Comparison of ENCODE assay signal across 39 mouse cellular contexts in genomic region chr4:59908785-59909184, GRCm38 (mm10). TPM values are rescaled to one million over a fixed set of nuclear protein-coding genes. Genes with fewer than 3 reads are reported as not detected.
"Had no signal": no experiment of that assay in that cellular context is flagged by ENCODE, and none has a peak within 500 bp of the region (broad histone marks: within the 10 kb centered on the region; RNA-seq: fewer than 3 reads in every experiment).

No protein-coding gene starts in this region.

- H3K9me3 ChIP-seq: heart, embryonic 10.5 days; heart, embryonic 12.5 days; hindbrain, embryonic 10.5 days; hindbrain, embryonic 12.5 days; intestine, embryonic 15.5 days; kidney, embryonic 15.5 days; limb, embryonic 13.5 days; limb, embryonic 15.5 days; liver, embryonic 12.5 days had no signal

- H3K27me3 ChIP-seq: limb, embryonic 15.5 days had no signal

- H3K4me1 ChIP-seq: hindbrain, embryonic 12.5 days; intestine, embryonic 15.5 days; limb, embryonic 13.5 days; limb, embryonic 15.5 days; liver, embryonic 12.5 days had no signal

- H3K4me2 ChIP-seq: heart, embryonic 12.5 days; hindbrain, embryonic 12.5 days; hindbrain, embryonic 14.5 days; intestine, embryonic 15.5 days; kidney, embryonic 15.5 days; limb, embryonic 13.5 days; limb, embryonic 15.5 days; liver, embryonic 12.5 days had no signal

- H3K4me3 ChIP-seq: gastrocnemius, adult 2 months; heart, embryonic 10.5 days; heart, embryonic 12.5 days; hindbrain, embryonic 10.5 days; hindbrain, embryonic 12.5 days; intestine, embryonic 15.5 days; kidney, embryonic 15.5 days; layer of hippocampus, adult 2 months; limb, embryonic 13.5 days; limb, embryonic 15.5 days; liver, embryonic 12.5 days had no signal

- DNase-seq: gastrocnemius, adult 2 months; gastrocnemius, postnatal 10 days; gastrocnemius, postnatal 25 days; heart, adult 18-20 months; heart, postnatal 10 days; heart, postnatal 4 days; layer of hippocampus, adult 9-11 months; layer of hippocampus, postnatal 36 days; left cerebral cortex, postnatal 4 days had no signal

- H3K27ac ChIP-seq: gastrocnemius, adult 2 months; hindbrain, embryonic 10.5 days; hindbrain, embryonic 12.5 days; hindbrain, embryonic 14.5 days; intestine, embryonic 15.5 days; kidney, embryonic 15.5 days; kidney, postnatal 0 days; layer of hippocampus, adult 2 months; limb, embryonic 13.5 days; limb, embryonic 15.5 days; liver, embryonic 12.5 days; liver, embryonic 14.5 days had no signal

- ATAC-seq: inflammation-experienced regulatory T-cells, adult 6 months; intestine, embryonic 15.5 days; intestine, postnatal 0 days; liver, embryonic 12.5 days had no signal

- H3K9ac ChIP-seq: heart, embryonic 12.5 days; hindbrain, embryonic 12.5 days; hindbrain, embryonic 14.5 days; intestine, embryonic 15.5 days; kidney, embryonic 15.5 days; limb, embryonic 13.5 days; limb, embryonic 15.5 days; liver, embryonic 12.5 days; liver, embryonic 14.5 days had no signal

- H3K36me3 ChIP-seq: heart, embryonic 10.5 days; heart, embryonic 12.5 days; hindbrain, embryonic 10.5 days; hindbrain, embryonic 12.5 days; intestine, embryonic 15.5 days; kidney, embryonic 15.5 days; limb, embryonic 13.5 days; limb, embryonic 15.5 days; liver, embryonic 12.5 days had no signal

RNA-seq across cellular contexts. Expression of gene Slc46a2, which starts 6.1 kb away (rescaled TPM):
- total RNA-seq: gastrocnemius, adult 2 months; gastrocnemius, postnatal 10 days; gastrocnemius, postnatal 25 days; gastrocnemius, postnatal 4 days; granulocyte monocyte progenitor cell, adult 5-6 weeks; layer of hippocampus, adult 2 months; layer of hippocampus, postnatal 14 days; layer of hippocampus, postnatal 36 days; left cerebral cortex, adult 18-20 months; left cerebral cortex, adult 8-10 months; left cerebral cortex, postnatal 10 days; left cerebral cortex, postnatal 25 days; left cerebral cortex, postnatal 4 days had no signal
- polyA plus RNA-seq: frontal cortex, adult 2 months; heart, embryonic 12.5 days; hindbrain, embryonic 10.5 days; hindbrain, embryonic 14.5 days; intestine, embryonic 15.5 days; intestine, postnatal 0 days; kidney, embryonic 15.5 days; limb, embryonic 11.5 days; liver, embryonic 12.5 days; liver, embryonic 14.5 days; liver, embryonic 16.5 days had no signal

RNA-seq across cellular contexts. Expression of gene Mup4, which starts 51.7 kb away (rescaled TPM):
- total RNA-seq: gastrocnemius, adult 2 months; gastrocnemius, postnatal 10 days; gastrocnemius, postnatal 25 days; gastrocnemius, postnatal 4 days; granulocyte monocyte progenitor cell, adult 5-6 weeks; heart, adult 18-20 months; heart, adult 8-10 months; heart, postnatal 10 days; heart, postnatal 25 days; heart, postnatal 4 days; layer of hippocampus, adult 2 months; layer of hippocampus, postnatal 14 days; layer of hippocampus, postnatal 36 days; left cerebral cortex, adult 18-20 months; left cerebral cortex, adult 8-10 months; left cerebral cortex, postnatal 10 days; left cerebral cortex, postnatal 25 days; left cerebral cortex, postnatal 4 days had no signal
- polyA plus RNA-seq: frontal cortex, adult 2 months; heart, embryonic 10.5 days; heart, embryonic 12.5 days; heart, embryonic 14.5 days; heart, embryonic 16.5 days; hindbrain, embryonic 10.5 days; hindbrain, embryonic 12.5 days; hindbrain, embryonic 14.5 days; hindbrain, embryonic 16.5 days; inflammation-experienced regulatory T-cells, adult 6 months; intestine, embryonic 15.5 days; intestine, postnatal 0 days; kidney, embryonic 15.5 days; kidney, postnatal 0 days; limb, embryonic 11.5 days; limb, embryonic 13.5 days; limb, embryonic 15.5 days; liver, embryonic 12.5 days; liver, embryonic 14.5 days; liver, embryonic 16.5 days had no signal

RNA-seq across cellular contexts. Expression of gene Mup6, which starts 55.3 kb away (rescaled TPM):
- total RNA-seq: gastrocnemius, adult 2 months; gastrocnemius, postnatal 10 days; gastrocnemius, postnatal 25 days; gastrocnemius, postnatal 4 days; granulocyte monocyte progenitor cell, adult 5-6 weeks; heart, adult 18-20 months; heart, adult 8-10 months; heart, postnatal 10 days; heart, postnatal 25 days; heart, postnatal 4 days; layer of hippocampus, adult 2 months; layer of hippocampus, postnatal 14 days; layer of hippocampus, postnatal 36 days; left cerebral cortex, adult 18-20 months; left cerebral cortex, adult 8-10 months; left cerebral cortex, postnatal 10 days; left cerebral cortex, postnatal 25 days; left cerebral cortex, postnatal 4 days had no signal
- polyA plus RNA-seq: frontal cortex, adult 2 months; heart, embryonic 10.5 days; heart, embryonic 12.5 days; heart, embryonic 14.5 days; heart, embryonic 16.5 days; hindbrain, embryonic 10.5 days; hindbrain, embryonic 12.5 days; hindbrain, embryonic 14.5 days; inflammation-experienced regulatory T-cells, adult 6 months; intestine, embryonic 15.5 days; intestine, postnatal 0 days; kidney, embryonic 15.5 days; kidney, postnatal 0 days; limb, embryonic 11.5 days; limb, embryonic 13.5 days; limb, embryonic 15.5 days; liver, embryonic 12.5 days; liver, embryonic 14.5 days; liver, embryonic 16.5 days had no signal
